Mouse (Mus musculus) brown adipose tissue, adult 24 weeks (tissue): ENCODE measurements at regions not wholly inside any gene's neighbourhood (a gene's known extent, or its start where the extent isn't known, plus 50 kb on each side); places are given as distances from the start of the nearest gene placed in this dataset.

Experiments used
- H3K27ac ChIP-seq: fragments of 200-500 bp; replicated peaks from 2 replicates; pipeline ENCODE4 v1.5.1; 2012; ENCODE audit warnings: low read depth, mild to moderate bottlenecking, low read length
- H3K4me1 ChIP-seq: fragments of 200-500 bp; 2 replicates; pipeline ENCODE4 v1.6.1; 2012; ENCODE audit warnings: low read length, mixed read lengths; ENCODE audit not compliant: control insufficient read depth, insufficient read depth, insufficient read length
- H3K4me3 ChIP-seq: fragments of 200-500 bp; 2 replicates; pipeline ENCODE4 v1.5.1; 2012; ENCODE audit warnings: low read depth, mild to moderate bottlenecking, low read length, moderate library complexity; ENCODE audit not compliant: insufficient read depth

GRCm38 (mm10) chr4:7977661-7978444 lies 261.0 kb downstream of the Car8 start:
- H3K27ac ChIP-seq: no peak overlapping the region

GRCm38 (mm10) chr4:7970272-7970671 lies 268.6 kb downstream of the Car8 start:
- no peak overlapping the region for H3K4me3 ChIP-seq
- H3K4me1 ChIP-seq: no peaks in the 10 kb centered on the region
- H3K27ac ChIP-seq: no peak overlapping the region

More at GRCm38 (mm10) chr4:7977661-7978444, 261.0 kb downstream of the Car8 start:
- no peak overlapping the region for H3K4me3 ChIP-seq
- H3K4me1 ChIP-seq: no peaks in the 10 kb centered on the region

DNA sequence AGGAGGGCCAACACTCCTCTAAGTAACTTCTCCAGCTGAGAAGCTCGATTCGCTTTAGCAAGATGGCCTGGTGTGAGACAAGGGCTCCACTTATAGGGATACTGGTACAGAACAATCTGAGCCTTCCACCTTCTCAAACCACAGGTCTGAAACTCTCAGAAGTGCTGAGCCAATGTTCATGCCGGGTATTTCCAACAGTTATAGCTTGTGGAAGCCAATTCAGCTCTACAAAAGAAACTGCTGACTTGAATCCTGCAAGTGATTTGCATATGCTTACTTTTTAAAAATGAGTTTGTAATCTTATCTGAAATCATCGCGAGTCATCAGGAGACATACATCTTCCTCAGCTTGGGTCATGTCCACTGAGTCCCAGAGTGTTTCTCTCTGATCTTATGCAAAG lies 273.2 kb downstream of the Car8 start:
- Histone ChIP-seq H3K27ac (no peak overlapping the region), H3K4me3 (no peak overlapping the region), H3K4me1 (no peaks in the 10 kb centered on the region)

- H3K27ac ChIP-seq: no peak overlapping the region
- H3K4me3 ChIP-seq: no peak overlapping the region
- H3K4me1 ChIP-seq: no peaks in the 10 kb centered on the region
These were observed 277.2 kb downstream of the Car8 start for GRCm38 (mm10) chr4:7961521-7962172.

DNA sequence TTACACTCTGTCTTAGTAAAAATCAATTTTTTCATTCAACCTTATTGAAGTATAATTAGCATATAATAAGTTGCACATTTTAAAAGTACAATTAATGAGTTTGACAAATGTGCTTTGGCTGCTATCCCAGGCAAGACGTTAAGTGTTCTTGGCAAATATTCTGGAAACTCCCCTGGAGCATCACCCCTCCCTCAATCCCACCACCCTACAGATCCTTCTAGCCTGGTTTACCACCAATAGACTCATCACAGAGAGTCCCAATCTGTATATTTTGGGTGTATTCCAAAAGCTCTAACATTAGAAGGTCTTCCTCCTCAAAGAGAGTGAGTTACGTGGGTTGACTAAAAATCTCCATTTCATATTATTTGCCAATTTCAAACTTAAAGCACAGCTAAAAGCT lies 278.5 kb downstream of the Car8 start:
- Histone ChIP-seq H3K4me1 (no peaks in the 10 kb centered on the region), H3K27ac (no peak overlapping the region), H3K4me3 (no peak overlapping the region)

DNA sequence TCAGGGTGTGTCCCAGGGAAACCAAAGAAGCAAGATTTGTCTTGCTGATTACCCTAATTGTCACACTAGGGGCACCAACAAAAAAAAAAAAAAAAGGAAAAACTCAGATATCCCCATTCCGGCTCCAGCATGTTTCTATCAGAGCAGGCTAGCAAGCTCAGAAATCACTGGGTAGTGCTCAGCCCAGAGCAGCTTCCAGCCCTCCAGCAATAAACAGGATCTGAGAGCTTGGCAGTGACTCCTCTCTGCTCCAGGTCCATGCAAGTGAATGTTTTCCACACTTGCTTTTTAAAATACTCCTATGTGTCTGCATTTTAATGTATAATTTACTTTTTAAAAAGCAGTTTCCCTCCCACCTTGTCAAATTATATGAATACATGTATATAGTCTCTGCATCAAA lies 290.8 kb downstream of the Car8 start:
- Histone ChIP-seq H3K4me1 (no peaks in the 10 kb centered on the region), H3K27ac (no peak overlapping the region)

GRCm38 (mm10) chr4:7921503-7921902 lies 317.3 kb downstream of the Car8 start:
- H3K27ac ChIP-seq: no peak overlapping the region
- no peaks in the 10 kb centered on the region for H3K4me1 ChIP-seq
- H3K4me3 ChIP-seq: no peak overlapping the region

More for the DNA sequence above, 290.8 kb downstream of the Car8 start:
- H3K4me3 ChIP-seq: no peak overlapping the region

GRCm38 (mm10) chr4:7913191-7913590 lies 325.6 kb downstream of the Car8 start:
- Histone ChIP-seq H3K4me1 (no peaks in the 10 kb centered on the region), H3K4me3 (no peak overlapping the region), H3K27ac (no peak overlapping the region)

GRCm38 (mm10) chr4:7912675-7913074 lies 326.2 kb downstream of the Car8 start:
- Histone ChIP-seq H3K27ac (no peak overlapping the region), H3K4me1 (no peaks in the 10 kb centered on the region), H3K4me3 (no peak overlapping the region)

DNA sequence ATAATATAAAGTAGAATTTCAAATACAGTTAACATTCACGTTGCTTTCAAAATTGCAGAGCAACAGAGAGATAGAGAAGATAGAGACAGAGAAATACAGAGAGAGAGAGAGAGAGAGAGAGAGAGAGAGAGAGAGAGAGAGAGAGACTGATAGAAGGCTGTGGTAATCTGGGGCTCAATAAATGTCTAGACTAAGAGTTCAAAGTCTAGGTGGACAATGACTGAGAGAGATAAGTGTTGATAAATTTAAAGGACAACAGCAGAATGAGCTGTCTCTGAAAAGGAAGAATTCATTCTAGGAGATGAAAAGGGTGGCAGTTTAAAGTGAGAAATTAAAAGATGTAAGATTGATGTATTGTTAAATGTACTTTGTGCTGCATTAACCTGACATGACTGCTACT lies 335.7 kb downstream of the Car8 start:
- H3K4me3 ChIP-seq: no peak overlapping the region
- H3K27ac ChIP-seq: no peak overlapping the region
- no peaks in the 10 kb centered on the region for H3K4me1 ChIP-seq

GRCm38 (mm10) chr4:7894914-7895313 lies 343.9 kb downstream of the Car8 start:
- H3K27ac ChIP-seq: no peak overlapping the region
- no peak overlapping the region for H3K4me3 ChIP-seq
- no peaks in the 10 kb centered on the region for H3K4me1 ChIP-seq

GRCm38 (mm10) chr4:7891128-7891527 lies 347.7 kb downstream of the Car8 start:
- Histone ChIP-seq H3K27ac (no peak overlapping the region), H3K4me1 (no peaks in the 10 kb centered on the region), H3K4me3 (no peak overlapping the region)

DNA sequence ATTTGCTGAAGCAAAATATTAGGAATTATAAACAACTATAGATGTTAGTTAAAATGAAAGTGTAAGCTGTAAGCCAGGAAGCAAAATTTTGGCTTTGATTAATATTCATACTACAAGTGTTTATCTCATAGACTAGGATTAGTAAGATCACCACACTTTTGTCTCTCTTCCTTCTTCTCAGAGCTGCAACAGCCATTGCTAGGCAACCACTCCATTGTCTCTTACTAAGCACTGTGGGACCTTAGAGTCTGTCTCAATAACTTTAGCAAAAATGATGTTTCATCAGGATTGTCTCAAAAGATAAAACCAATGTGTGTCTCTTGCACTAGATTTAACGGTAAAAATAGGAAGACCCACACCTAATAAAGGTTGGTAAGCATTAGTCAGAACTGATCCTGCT lies 384.3 kb downstream of the Car8 start:
- Histone ChIP-seq H3K27ac (no peak overlapping the region), H3K4me3 (no peak overlapping the region), H3K4me1 (no peaks in the 10 kb centered on the region)

GRCm38 (mm10) chr4:7853121-7853782 lies 385.6 kb downstream of the Car8 start:
- Histone ChIP-seq H3K4me3 (no peak overlapping the region), H3K27ac (no peak overlapping the region), H3K4me1 (no peaks in the 10 kb centered on the region)

GRCm38 (mm10) chr4:7852006-7852615 lies 386.7 kb downstream of the Car8 start:
- Histone ChIP-seq H3K4me1 (no peaks in the 10 kb centered on the region), H3K4me3 (no peak overlapping the region), H3K27ac (no peak overlapping the region)
